Mouse (Mus musculus): ENCODE measurements around the gene 4930432K21Rik.

Gene 4930432K21Rik

DNA sequence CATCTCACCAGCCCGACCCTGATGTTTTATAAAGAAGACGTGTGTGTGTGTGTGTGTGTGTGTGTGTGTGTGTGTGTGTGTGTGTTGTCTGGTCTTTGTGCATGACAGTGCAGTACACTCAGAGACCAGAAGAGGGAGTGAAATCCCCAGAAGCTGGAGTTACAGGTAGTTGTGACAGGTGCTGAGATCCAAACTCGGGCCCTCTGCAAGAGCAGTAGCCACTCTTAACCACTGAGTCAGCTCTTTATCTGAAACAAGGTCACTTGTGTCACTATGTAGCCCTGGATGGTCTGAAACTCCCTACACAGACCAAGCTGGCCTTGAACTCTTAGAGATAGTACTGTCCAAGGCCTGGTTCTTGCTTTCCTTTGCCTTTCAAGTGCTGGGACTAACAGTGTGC lies 58.8 kb downstream of the 4930432K21Rik start:
- CTCF ChIA-PET, result interaction anchor here (0.6 to 10.9 kb wide), 28 partner anchors 10 to 194 kb away, joined by 3 to 152 read pairs (median 4); partner anchors contain the start of genes Ccdc130 (in 1 of the 4), Dcaf15 (in 1 of the 4) and Nanos3 (in 1 of the 4)

DNA sequence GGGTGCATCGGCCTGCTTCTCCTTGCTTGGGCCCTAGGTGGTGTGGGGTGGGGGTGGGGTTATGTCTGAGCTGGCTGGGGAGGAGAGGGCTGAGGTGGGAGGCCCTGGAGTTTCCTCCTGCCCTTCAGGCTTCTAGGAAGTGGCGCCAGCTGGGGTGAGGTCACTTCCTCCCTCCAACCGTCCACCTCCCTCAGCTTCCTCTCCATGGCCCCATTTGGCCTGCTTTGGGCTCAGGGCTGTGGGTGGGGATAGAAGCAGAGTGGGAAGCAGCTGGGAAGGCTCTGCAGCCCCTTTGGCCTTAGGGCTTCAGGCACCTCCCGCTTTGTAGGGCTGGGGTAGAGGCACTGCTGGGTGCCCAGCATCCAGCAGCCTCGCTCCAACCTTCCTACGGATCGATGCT lies 60.0 kb downstream of the 4930432K21Rik start:
- POLR2A ChIA-PET, result interaction anchor here in 3 of 4 experiments (0.5 to 7.2 kb wide), 17 partner anchors 10 to 493 kb away, joined by 3 to 94 read pairs (median 4); partner anchors contain the start of genes Ddx39 (in 1 of the 3) and Mri1 (in 1 of the 3)
- CTCF ChIA-PET, result interaction anchor here (0.6 to 10.9 kb wide), 13 partner anchors 9 to 585 kb away, joined by 3 to 152 read pairs (median 4); partner anchors contain the start of genes Il27ra (in 1 of the 4) and Nanos3 (in 1 of the 4)

More for the DNA sequence above, 58.8 kb downstream of the 4930432K21Rik start:
- POLR2A ChIA-PET, result interaction anchor here in 3 of 4 experiments (0.5 to 7.2 kb wide), 19 partner anchors 9 to 467 kb away, joined by 3 to 94 read pairs (median 4); partner anchors contain the start of genes Mri1 (in 1 of the 3) and Rfx1 (in 1 of the 3)

DNA sequence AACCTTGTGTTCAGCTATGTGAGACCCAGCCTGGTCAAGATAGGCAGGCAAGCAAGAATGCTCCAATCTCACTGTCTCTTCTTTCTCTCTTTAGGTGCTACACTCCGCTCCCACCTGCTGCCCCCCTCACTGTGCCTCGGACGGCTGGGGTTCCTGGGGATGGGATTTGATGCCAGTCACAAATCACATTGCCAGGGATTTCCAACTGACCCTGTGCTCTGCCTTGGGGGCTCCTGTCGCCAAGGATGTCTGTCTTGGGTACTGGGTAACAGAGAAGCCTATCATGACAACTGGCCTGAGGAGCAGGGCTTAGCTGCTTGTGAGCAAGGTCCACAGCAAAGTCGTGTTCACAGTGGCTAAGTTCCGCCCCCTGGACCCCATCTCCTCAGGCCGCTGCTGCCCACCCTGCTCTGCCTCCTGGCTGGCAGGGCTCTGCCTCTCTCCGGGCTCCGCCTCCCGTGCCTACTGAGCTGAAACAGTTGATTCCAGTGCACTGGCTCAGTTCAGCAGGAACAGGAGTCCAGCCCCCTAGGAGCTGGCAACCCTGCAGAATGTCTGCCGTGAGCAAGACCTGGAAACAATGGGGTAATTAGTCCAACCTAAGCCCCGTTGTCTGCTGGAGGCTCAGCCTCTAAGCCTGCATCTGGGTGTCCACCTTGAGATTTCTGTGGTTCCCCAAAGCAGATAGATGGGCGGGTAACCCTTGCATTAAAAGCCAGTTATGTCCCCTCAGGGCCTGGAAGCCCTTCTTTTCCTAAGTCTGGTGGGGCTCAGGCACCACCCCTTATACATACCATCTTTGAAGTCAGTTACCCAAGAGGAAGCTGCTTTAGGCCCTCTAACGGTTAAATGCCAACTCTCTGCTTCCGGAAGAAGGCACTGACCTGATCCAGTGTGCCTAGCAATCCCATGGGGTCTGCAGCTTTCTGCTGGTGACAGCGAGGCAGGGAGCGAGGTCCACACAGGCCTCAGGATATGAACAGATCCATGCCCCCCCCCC lies 60.9 kb downstream of the 4930432K21Rik start:
- ChIA-PET CTCF (interaction anchor here in 3 of 4 experiments (0.5 to 10.9 kb wide), 9 partner anchors 8 to 282 kb away, joined by 3 to 152 read pairs (median 4); partner anchors contain the start of genes Il27ra (in 1 of the 3) and Nanos3 (in 1 of the 3)), POLR2A (interaction anchor here (0.6 to 7.2 kb wide), 24 partner anchors 7 to 494 kb away, joined by 3 to 94 read pairs (median 4); partner anchors contain the start of genes Ccdc130 (in 1 of the 4) and Ddx39 (in 1 of the 4))

- POLR2A ChIA-PET, result interaction anchor here in 3 of 4 experiments (0.6 to 7.2 kb wide), 40 partner anchors 8 to 348 kb away, joined by 3 to 94 read pairs (median 4); partner anchors contain the start of genes Dcaf15 (in 2 of the 3), Asf1b (in 1 of the 3), Ccdc130 (in 1 of the 3) and Gm10644 (in 1 of the 3)
- CTCF ChIA-PET, result interaction anchor here (0.5 to 10.9 kb wide), 79 partner anchors 8 to 1169 kb away, joined by 3 to 152 read pairs (median 5); partner anchors contain the start of genes Mri1 (in 2 of the 4), Asf1b (in 1 of the 4), Ccdc130 (in 1 of the 4) and Dcaf15 (in 1 of the 4)
Measured at GRCm38 (mm10) chr8:84210167-84210791, 62.5 kb downstream of the 4930432K21Rik start.

DNA sequence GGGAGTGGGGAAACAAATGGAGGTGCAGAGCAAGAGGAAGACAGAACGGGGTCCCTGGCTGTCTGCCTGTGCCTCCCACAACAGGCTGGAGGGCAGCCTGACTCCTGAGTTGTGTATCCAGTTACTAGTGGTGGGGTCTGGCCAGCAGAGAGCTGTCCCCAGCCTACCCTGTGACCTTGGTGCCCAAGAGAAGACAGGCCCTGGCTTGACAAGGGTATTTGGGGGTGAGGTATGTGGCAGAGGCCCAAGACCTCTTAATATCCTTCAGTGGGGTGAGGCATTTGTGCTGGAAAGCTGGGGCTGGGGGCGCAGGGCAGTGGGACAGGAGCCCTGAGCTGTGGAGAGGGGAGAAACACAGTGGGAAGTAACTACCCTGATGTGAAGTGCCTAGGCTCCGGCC lies 63.4 kb downstream of the 4930432K21Rik start:
- ChIA-PET CTCF (interaction anchor here in 3 of 4 experiments (0.5 to 10.9 kb wide), 10 partner anchors 10 to 380 kb away, joined by 3 to 152 read pairs (median 4); partner anchors contain the start of genes 2210011C24Rik (in 1 of the 3), Mri1 (in 1 of the 3) and Nanos3 (in 1 of the 3)), POLR2A (interaction anchor here in 3 of 4 experiments (0.7 to 7.2 kb wide), 13 partner anchors 9 to 59 kb away, joined by 3 to 94 read pairs (median 4); partner anchors contain the start of gene Ccdc130 (in 1 of the 3))

GRCm38 (mm10) chr8:84211881-84212563 lies 64.2 kb downstream of the 4930432K21Rik start:
- ChIA-PET CTCF (interaction anchor here in 3 of 4 experiments (0.6 to 10.9 kb wide), 5 partner anchors 11 to 200 kb away, joined by 3 to 152 read pairs (median 3); partner anchors contain the start of genes 2210011C24Rik (in 1 of the 3) and Nanos3 (in 1 of the 3)), POLR2A (interaction anchor here in 3 of 4 experiments (0.6 to 7.2 kb wide), 11 partner anchors 10 to 107 kb away, joined by 3 to 94 read pairs (median 4); partner anchors contain the start of genes Ccdc130 (in 1 of the 3) and Dcaf15 (in 1 of the 3))

DNA sequence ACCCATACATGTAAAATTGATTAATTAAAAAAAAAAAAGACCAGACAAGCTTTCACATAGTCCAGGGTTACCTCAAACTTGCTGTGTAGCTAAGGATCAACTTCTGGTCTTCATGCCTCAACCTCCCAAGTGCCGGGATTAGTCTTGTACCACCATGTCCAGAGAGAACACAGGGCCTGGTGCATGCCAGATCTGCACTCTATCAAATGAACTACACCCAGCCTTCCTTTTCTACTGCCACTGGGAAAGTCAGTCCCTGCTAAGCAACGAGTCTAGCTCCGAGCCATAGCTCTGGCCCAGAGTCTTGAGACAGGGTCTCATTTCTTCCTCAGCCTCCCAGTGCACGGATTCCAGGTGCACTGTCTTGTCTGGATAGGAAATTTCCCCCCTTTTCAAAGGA lies 65.5 kb downstream of the 4930432K21Rik start:
- POLR2A ChIA-PET, result interaction anchor here in 2 of 4 experiments (0.9 to 2.1 kb wide), 9 partner anchors 11 to 203 kb away, joined by 3 to 6 read pairs (median 3); no protein-coding TSS in a partner anchor
- CTCF ChIA-PET, result interaction anchor here in 3 of 4 experiments (0.6 to 10.9 kb wide), 7 partner anchors 9 to 200 kb away, joined by 3 to 152 read pairs (median 4); partner anchors contain the start of gene Nanos3 (in 1 of the 3)

- CTCF ChIA-PET, result interaction anchor here in 3 of 4 experiments (0.6 to 2.2 kb wide), 5 partner anchors 9 to 209 kb away, joined by 3 to 6 read pairs (median 4); no protein-coding TSS in a partner anchor
- POLR2A ChIA-PET, result interaction anchor here (0.6 to 2.8 kb wide), 14 partner anchors 10 to 262 kb away, joined by 3 to 14 read pairs (median 4); partner anchors contain the start of genes 1700067K01Rik (in 1 of the 4), Asf1b (in 1 of the 4) and Gm10644 (in 1 of the 4)
Measured at GRCm38 (mm10) chr8:84217206-84217605, 69.4 kb downstream of the 4930432K21Rik start.

- POLR2A ChIA-PET, result interaction anchor here in 3 of 4 experiments (0.7 to 2.8 kb wide), 14 partner anchors 8 to 441 kb away, joined by 3 to 14 read pairs (median 3); partner anchors contain the start of genes Asf1b (in 1 of the 3), Ccdc130 (in 1 of the 3) and Gm10644 (in 1 of the 3)
- CTCF ChIA-PET, result interaction anchor here in 2 of 4 experiments (0.5 to 2.2 kb wide), 5 partner anchors 8 to 948 kb away, joined by 3 to 11 read pairs (median 6); no protein-coding TSS in a partner anchor
Measured at GRCm38 (mm10) chr8:84218143-84218542, 70.3 kb downstream of the 4930432K21Rik start.

DNA sequence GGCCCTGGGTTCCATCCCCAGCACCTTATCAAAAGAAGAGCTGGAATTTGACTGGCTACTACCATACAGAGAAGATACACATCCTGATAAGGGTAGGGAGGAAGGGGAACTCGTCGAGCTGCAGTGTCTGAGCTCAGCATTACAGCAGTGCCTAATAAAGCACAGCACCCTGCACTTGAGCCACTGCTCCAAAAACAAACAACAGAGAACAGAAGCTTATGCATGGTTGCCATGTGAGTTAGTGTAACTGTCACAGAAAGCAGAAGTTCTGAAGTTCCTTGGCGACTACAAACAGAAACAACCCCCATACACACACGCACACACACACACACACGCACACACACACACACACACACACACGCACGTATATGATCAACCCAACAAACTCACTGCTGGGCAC lies 72.3 kb downstream of the 4930432K21Rik start:
- ChIA-PET POLR2A (interaction anchor here in 3 of 4 experiments (0.7 to 3.0 kb wide), 14 partner anchors 9 to 222 kb away, joined by 3 to 13 read pairs (median 4); no protein-coding TSS in a partner anchor), CTCF (interaction anchor here in 3 of 4 experiments (0.9 to 2.0 kb wide), 4 partner anchors 10 to 11 kb away, joined by 3 to 6 read pairs (median 6); no protein-coding TSS in a partner anchor)
